Mouse (Mus musculus) spleen, adult 2 months (tissue): ENCODE results near the gene Ceacam15. TPM values are rescaled to one million over a fixed set of nuclear protein-coding genes. Genes with fewer than 3 reads are reported as not detected.

ENCODE experiments used
- DNase-seq, 2 experiments: peaks; one replicate each; pipeline versions ENCODE4 v3.0.0 to v3.0.0-alpha.2; 2012 to 2021; ENCODE audit warnings: low spot score in 2 of 2, low read depth in 1 of 2
- H3K27ac ChIP-seq: fragments of 200-500 bp; 2 replicates; pipeline ENCODE4 v1.5.1; 2012; ENCODE audit warnings: low read length, inconsistent platforms; ENCODE audit not compliant: insufficient read depth
- H3K27me3 ChIP-seq: fragments of 200-500 bp; 2 replicates; pipeline ENCODE4 v1.6.1; 2012; ENCODE audit warnings: mild to moderate bottlenecking, moderate library complexity, low read length, inconsistent platforms; ENCODE audit not compliant: control insufficient read depth, insufficient read depth
- H3K36me3 ChIP-seq: fragments of 200-500 bp; 2 replicates; pipeline ENCODE4 v1.6.1; 2012; ENCODE audit warnings: mild to moderate bottlenecking, low read length, inconsistent platforms; ENCODE audit not compliant: control insufficient read depth, insufficient read depth
- H3K4me1 ChIP-seq: fragments of 200-500 bp; 2 replicates; pipeline ENCODE4 v1.6.1; 2011; ENCODE audit warnings: inconsistent platforms; ENCODE audit not compliant: control insufficient read depth, insufficient read depth, insufficient read length
- H3K4me3 ChIP-seq: fragments of 200-500 bp; 2 replicates; pipeline ENCODE4 v1.5.1; 2011; ENCODE audit warnings: mild to moderate bottlenecking, inconsistent platforms; ENCODE audit not compliant: insufficient read depth, insufficient read length; ENCODE audit errors: extremely low read depth
- CTCF ChIP-seq: fragments of 200-500 bp; IDR thresholded peaks from 2 replicates; pipeline ENCODE4 v1.5.1; 2011; ENCODE audit warnings: mild to moderate bottlenecking, inconsistent platforms; ENCODE audit not compliant: insufficient read depth, insufficient read length, insufficient replicate concordance; ENCODE audit errors: extremely low read depth
- POLR2A ChIP-seq: fragments of 200-500 bp; IDR thresholded peaks from 2 replicates; pipeline ENCODE4 v1.6.1; 2011; ENCODE audit warnings: low read depth, low read length, inconsistent platforms
- WGBS: fragments of 180-500 bp; shearing (Covaris S2); methylation state at CpG from one replicate; pipeline ENCODE4 v1.1.7; 2018; 5-methylcytosine and 5-hydroxymethylcytosine counted together
- polyA plus RNA-seq: library from polyadenylated mRNA; depleted of rRNA; stranded (reverse); fragments of >200 nt; gene quantifications from 2 replicates; pipeline ENCODE4 v1.2.3, GENCODE M21; 2012; rRNA removed

Gene Ceacam15
- polyA plus RNA-seq, 1 experiment = not detected

DNA sequence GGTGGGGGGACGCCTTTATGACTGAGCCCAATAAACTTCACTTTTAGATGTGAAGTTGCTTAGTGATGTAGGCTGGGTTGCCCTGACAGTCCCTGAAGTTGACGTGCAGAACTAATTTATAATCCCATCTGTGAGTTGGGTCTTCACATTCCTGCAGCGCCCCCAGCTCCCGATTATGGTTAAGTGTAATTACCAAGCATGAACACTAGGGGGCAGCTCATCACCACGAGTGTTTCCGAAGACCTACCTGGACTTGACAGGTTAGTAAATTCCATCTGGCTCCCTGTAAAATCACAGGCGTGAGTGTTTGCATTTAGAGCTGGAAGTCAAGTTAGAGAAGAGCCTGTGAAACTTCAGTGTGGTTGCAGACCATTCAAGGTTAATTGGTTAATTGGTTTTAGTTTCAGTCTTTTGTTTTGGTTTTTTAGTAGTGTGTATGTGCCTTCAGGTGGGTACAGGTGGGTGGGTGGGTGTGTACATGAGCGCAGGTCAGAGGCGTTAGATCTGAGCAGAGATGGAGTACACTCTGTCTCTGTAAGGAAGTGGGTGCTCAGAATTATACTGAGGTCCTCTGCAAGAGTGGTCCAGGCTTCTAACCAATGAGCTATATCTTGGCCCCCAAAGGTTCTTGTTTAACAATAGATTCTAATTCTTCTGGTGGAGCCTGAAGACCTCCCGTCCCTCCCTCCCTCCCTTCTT lies 45.8 kb downstream of the Ceacam15 start:
- no peak overlapping the region for H3K4me3 ChIP-seq
- WGBS = 15% methylated on average over 10 of the region's 10 CpGs

GRCm38 (mm10) chr7:16628096-16628771 lies 47.3 kb downstream of the Ceacam15 start:
- peak; percentile 42 to 47 for DNase-seq
- Histone ChIP-seq H3K4me1 (no peaks in the 10 kb centered on the region), H3K27me3 (no peaks in the 10 kb centered on the region), H3K36me3 (no peaks in the 10 kb centered on the region), H3K4me3 (no peak overlapping the region), H3K27ac (no peak overlapping the region)
- WGBS = 33% methylated on average over 12 of the region's 12 CpGs
- no peak for TF ChIP-seq POLR2A
- peak; percentile 45; the same call in 1 of the 2 replicates for TF ChIP-seq CTCF

More for the DNA sequence above, 45.8 kb downstream of the Ceacam15 start:
- H3K27me3 ChIP-seq = no peaks in the 10 kb centered on the region
- H3K36me3 ChIP-seq = no peaks in the 10 kb centered on the region
- TF ChIP-seq POLR2A (no peak), CTCF (peak; percentile 69; the same call in 1 of the 2 replicates)
- no peaks in the 10 kb centered on the region for H3K4me1 ChIP-seq
- no peak overlapping the region for H3K27ac ChIP-seq
- DNase-seq = peak; percentile 34 to 44

GRCm38 (mm10) chr7:16623687-16624086 lies 51.8 kb downstream of the Ceacam15 start:
- H3K4me3 ChIP-seq = no peak overlapping the region
- peaks cover 2% of the 10 kb centered on the region; the same call in 1 of the 2 replicates for H3K4me1 ChIP-seq
- 0 out of 2 replicates have a peak, but pooled peaks cover 3% of the 10 kb centered on the region for H3K27me3 ChIP-seq
- H3K36me3 ChIP-seq = no peaks in the 10 kb centered on the region
- no peak overlapping the region for H3K27ac ChIP-seq
- TF ChIP-seq POLR2A (no peak), CTCF (no peak)
- no peak for DNase-seq

GRCm38 (mm10) chr7:16623131-16623530 lies 52.4 kb downstream of the Ceacam15 start:
- H3K27me3 ChIP-seq = 0 out of 2 replicates have a peak, but pooled peaks cover 3% of the 10 kb centered on the region
- WGBS = 61% methylated on average over 4 of the region's 4 CpGs
- H3K4me1 ChIP-seq = peaks cover 5% of the 10 kb centered on the region; the same call in 1 of the 2 replicates
- no peak overlapping the region for H3K4me3 ChIP-seq
- no peaks in the 10 kb centered on the region for H3K36me3 ChIP-seq
- no peak for DNase-seq
- H3K27ac ChIP-seq = no peak overlapping the region
- TF ChIP-seq POLR2A (no peak), CTCF (no peak)

Other genes with a start within 250 kb of the Ceacam15 start
- gene Tmem160, start 222.9 kb downstream of the Ceacam15 start, polyA plus RNA-seq = 118 and 170 TPM in 2 replicates
- not detected in 2 replicates for gene Npas1, start 198.0 kb downstream of the Ceacam15 start, polyA plus RNA-seq
- gene Arhgap35, start 60.7 kb downstream of the Ceacam15 start, polyA plus RNA-seq = 5.6 and 6.4 TPM in 2 replicates
- not detected in 2 replicates for gene Ceacam9, start 46.2 kb upstream of the Ceacam15 start, polyA plus RNA-seq
- 159 and 271 TPM in 2 replicates for gene Ap2s1, start 62.7 kb upstream of the Ceacam15 start, polyA plus RNA-seq
- 152 and 243 TPM in 2 replicates for gene Slc1a5, start 105.6 kb upstream of the Ceacam15 start, polyA plus RNA-seq
- gene Strn4, start 140.2 kb upstream of the Ceacam15 start, polyA plus RNA-seq = 121 and 148 TPM in 2 replicates
- gene Fkrp, start 141.0 kb upstream of the Ceacam15 start, polyA plus RNA-seq = 28.6 and 36.1 TPM in 2 replicates
- 183 and 205 TPM in 2 replicates for gene Prkd2, start 167.2 kb upstream of the Ceacam15 start, polyA plus RNA-seq
- 9.2 and 18.1 TPM in 2 replicates for gene Dact3, start 199.6 kb upstream of the Ceacam15 start, polyA plus RNA-seq
- 7.9 and 8.6 TPM in 2 replicates for gene Gng8, start 216.1 kb upstream of the Ceacam15 start, polyA plus RNA-seq
- gene Ptgir, start 230.8 kb upstream of the Ceacam15 start, polyA plus RNA-seq = 9.2 and 14.9 TPM in 2 replicates
- gene Calm3, start 248.4 kb upstream of the Ceacam15 start, polyA plus RNA-seq = 166 and 198 TPM in 2 replicates